Mouse (Mus musculus): ENCODE data around the gene Dclre1b. TPM values are rescaled to one million over a fixed set of nuclear protein-coding genes. Genes with fewer than 3 reads are reported as not detected.

The Dclre1b gene
- polyA plus RNA-seq, 1 experiment = 17.2 TPM

GRCm38 (mm10) chr3:103773508-103773907 is 35.7 kb downstream of the Dclre1b start:
- no peak for DNase-seq (ENCODE audit: low read depth)

- no peak for DNase-seq (ENCODE audit: low read depth)
Observed at GRCm38 (mm10) chr3:103772846-103773245, 36.4 kb downstream of the Dclre1b start.

DNA sequence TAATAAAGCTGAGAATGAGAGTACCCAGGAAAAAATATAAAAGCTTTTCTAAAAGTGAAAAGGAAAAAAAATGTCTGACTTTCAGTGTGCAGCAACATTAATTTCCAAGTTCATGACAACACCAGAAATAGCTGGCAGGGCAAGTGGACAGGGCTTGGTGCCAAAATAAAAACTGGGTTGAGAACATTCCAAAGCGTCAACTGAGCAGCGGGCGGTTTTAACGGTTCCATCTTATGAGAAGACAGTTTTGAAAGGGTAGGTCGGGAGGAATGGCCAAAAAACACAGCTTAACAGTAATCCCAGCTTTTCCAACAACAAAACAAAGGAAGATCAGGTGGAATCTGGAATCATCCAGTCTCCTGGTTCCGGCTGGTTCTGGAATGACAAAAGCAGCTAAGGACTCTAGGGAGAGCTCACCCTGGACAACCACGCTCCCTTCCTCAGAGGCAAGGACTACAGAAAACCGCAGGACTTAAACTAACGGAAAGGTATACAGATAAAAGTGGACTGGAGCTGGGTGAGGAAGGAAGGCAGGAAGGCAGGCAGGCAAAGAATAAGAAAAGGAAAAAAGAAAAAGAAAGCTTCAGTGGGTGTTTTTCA is 37.6 kb downstream of the Dclre1b start:
- DNase-seq (ENCODE audit: low read depth) = no peak

GRCm38 (mm10) chr3:103766789-103767188 is 42.5 kb downstream of the Dclre1b start:
- DNase-seq (ENCODE audit: low read depth) = no peak

DNA sequence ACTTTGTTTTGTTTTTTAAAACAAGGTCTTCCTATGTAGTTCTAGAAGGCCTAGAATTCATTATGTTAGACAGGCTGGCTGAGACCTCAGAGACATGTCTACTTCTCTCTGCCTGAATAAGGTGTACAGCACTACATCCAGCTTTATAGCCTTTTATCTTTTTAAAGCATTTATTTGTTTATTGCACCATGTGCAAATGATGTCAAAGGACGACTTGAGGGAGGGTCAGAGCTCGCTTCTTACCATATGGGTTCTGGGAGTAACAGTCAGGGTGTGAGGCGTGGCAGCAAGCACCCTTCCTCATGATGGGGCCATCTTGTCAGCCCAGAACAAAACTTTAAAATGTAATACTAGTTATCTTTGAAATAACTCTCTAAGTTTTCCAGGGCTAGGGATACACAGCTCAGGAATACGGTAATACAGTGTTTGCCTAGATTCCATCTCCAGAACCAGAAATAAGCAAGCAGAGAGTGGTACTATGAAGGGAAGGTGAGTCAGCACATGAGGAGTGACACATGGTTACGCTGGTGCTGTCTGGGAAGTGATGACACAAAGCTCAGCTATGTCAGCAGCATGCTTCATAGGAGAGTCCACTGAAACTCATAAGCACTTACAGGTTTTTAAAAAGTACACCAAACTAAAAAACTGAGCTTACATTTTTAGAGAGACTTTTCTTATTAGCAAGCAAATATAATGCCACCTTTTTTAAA is 49.8 kb downstream of the Dclre1b start:
- no peak for DNase-seq (ENCODE audit: low read depth)

DNA sequence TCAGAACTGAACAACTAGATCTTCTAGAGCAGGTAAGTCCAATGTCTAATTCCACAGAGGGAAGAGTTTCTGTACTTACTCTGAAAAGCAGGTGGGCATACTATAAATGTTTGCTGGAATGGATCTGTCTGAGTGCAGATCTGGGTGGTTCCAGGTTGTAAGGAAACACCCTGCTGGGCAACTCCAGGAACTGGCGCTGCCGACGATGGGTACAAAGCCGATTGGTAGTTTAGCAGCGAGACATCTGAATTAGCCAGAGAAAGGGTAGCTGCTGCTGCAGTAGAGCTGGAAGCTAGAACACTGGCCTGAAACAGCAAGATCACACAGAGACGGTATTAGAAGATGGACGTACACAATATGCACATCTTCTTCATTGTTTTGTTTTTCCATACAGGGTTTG is 50.8 kb downstream of the Dclre1b start:
- DNase-seq (ENCODE audit: low read depth) = no peak

DNA sequence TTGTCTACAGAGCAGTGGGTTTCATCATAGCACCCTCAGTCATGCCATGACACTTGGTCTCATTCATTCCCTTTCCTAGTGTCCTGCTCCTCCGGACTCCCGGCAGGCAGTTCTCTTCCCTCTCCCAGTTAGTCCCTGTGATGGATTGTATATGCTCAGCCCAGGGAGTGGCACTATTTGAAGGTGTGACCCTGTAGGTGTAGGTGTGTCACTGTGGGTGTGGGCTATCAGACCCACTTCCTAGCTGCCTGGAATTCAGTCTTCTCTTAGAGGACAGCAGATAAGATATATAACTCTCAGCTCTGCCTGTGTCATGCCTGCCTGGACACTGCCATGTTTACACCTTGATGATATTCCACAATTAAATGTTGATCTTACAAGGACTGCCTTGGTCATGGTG is 52.3 kb downstream of the Dclre1b start:
- no peak for DNase-seq (ENCODE audit: low read depth)

GRCm38 (mm10) chr3:103755351-103755750 is 53.9 kb downstream of the Dclre1b start:
- no peak for DNase-seq (ENCODE audit: low read depth)

GRCm38 (mm10) chr3:103751558-103751957 is 57.7 kb downstream of the Dclre1b start:
- no peak for DNase-seq (ENCODE audit: low read depth)

Other genes with a start within 250 kb of the Dclre1b start
- not detected in 2 replicates for gene Syt6, start 234.2 kb downstream of the Dclre1b start, polyA plus RNA-seq (2012; rRNA removed)
- 0.76 and 0.90 TPM in 2 replicates for gene Atg4a-ps, start 163.4 kb downstream of the Dclre1b start, polyA plus RNA-seq (2012; rRNA removed)
- gene Olfml3, start 71.4 kb downstream of the Dclre1b start, polyA plus RNA-seq (2012; rRNA removed) = 29.4 and 30.5 TPM in 2 replicates
- gene Gm10964, start 70.1 kb downstream of the Dclre1b start, polyA plus RNA-seq (2012; rRNA removed) = not detected in 2 replicates
- 63.1 and 88.4 TPM in 2 replicates for gene Hipk1, start 17.9 kb downstream of the Dclre1b start, polyA plus RNA-seq (2012; rRNA removed)
- gene Ap4b1, start 76 bp upstream of the Dclre1b start, polyA plus RNA-seq (2012; rRNA removed) = 16.7 and 21.6 TPM in 2 replicates
- 0.72 and 0.74 TPM in 2 replicates for gene Gm43064, start 129 bp upstream of the Dclre1b start, polyA plus RNA-seq (2012; rRNA removed)
- gene Bcl2l15, start 23.2 kb upstream of the Dclre1b start, polyA plus RNA-seq (2012; rRNA removed) = 101 and 104 TPM in 2 replicates
- 24.0 and 30.1 TPM in 2 replicates for gene Ptpn22, start 50.4 kb upstream of the Dclre1b start, polyA plus RNA-seq (2012; rRNA removed)
- 2.7 and 4.0 TPM in 2 replicates for gene Rsbn1, start 104.7 kb upstream of the Dclre1b start, polyA plus RNA-seq (2012; rRNA removed)
- gene Phtf1, start 158.7 kb upstream of the Dclre1b start, polyA plus RNA-seq (2012; rRNA removed) = 5.8 and 6.9 TPM in 2 replicates

Data from gonadal fat pad, adult 2 months (tissue).